Mouse (Mus musculus): ENCODE measurements around the gene Nphs1. TPM values are rescaled to one million over a fixed set of nuclear protein-coding genes. Genes with fewer than 3 reads are reported as not detected.
"Not testable (repeated sequence)": the region's sequence is repeated elsewhere in the genome, so short reads cannot be mapped to it uniquely, and the experiment has no call there.

The Nphs1 gene
- total RNA-seq, 2 experiments from 2014 or later = 0.08 to 7.1 TPM

DNA sequence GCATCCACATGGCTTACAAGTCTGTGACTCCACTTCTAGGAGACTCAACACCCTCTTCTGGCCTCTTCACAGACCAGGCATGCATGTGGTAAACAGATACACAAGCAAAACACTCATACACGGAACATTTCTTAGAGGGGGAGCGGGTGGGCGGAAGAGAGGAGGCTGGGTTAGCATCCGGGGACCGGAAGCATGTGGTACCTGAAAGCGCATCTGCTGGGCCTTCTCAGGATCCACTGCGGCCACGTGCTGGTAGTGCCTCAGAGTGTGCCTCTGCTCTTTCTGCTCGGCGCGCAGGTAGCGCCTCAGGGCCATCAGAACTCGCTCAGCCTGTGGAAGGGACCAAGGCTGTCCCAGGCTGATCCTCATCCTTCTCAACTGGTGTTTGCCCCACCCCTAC is 18.4 kb upstream of the Nphs1 start:
- no peak for DNase-seq (ENCODE audit: low spot score in 2 of 2)

DNA sequence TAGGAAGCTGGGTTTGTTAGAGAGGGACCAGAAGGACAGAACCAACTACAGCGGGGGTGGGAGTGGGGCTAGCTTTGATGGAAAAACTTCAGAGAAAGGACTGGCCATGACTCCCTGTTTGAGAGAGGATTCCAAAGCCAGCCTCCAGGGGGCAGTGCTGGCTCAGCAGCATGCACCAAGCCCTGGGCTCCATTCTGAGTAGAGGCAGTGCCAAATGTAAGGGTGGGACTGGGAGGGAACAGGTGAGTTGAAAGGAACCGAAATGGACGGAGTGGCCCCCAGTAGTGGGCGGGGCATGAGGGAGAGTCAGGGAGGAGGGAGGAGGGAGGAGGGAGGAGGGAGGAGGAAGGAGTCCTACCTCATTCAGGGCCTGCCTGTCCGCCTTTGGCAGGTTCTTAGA is 17.4 kb upstream of the Nphs1 start:
- no peak for DNase-seq (ENCODE audit: low spot score in 2 of 2)

DNA sequence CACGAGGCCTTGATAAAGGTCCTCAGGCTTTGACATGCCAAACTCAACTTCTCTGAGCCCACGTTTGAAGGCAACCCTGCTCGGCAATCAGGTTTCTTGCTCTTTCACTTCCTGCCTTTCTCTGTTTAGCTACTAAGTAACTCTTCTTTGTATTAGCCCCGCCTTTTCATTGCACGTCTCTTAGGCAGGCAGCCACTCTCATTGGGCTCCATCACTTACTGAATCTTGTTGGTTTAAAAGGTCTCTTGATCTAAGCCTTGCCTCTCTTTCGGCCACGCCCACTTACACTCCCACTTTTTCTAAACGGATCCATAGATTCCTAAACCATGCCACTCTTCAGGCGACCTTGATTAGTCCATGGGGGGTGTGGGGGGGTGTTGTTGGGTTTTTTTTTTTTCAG is 14.4 kb upstream of the Nphs1 start:
- DNase-seq (ENCODE audit: low spot score in 2 of 2) = no peak

DNA sequence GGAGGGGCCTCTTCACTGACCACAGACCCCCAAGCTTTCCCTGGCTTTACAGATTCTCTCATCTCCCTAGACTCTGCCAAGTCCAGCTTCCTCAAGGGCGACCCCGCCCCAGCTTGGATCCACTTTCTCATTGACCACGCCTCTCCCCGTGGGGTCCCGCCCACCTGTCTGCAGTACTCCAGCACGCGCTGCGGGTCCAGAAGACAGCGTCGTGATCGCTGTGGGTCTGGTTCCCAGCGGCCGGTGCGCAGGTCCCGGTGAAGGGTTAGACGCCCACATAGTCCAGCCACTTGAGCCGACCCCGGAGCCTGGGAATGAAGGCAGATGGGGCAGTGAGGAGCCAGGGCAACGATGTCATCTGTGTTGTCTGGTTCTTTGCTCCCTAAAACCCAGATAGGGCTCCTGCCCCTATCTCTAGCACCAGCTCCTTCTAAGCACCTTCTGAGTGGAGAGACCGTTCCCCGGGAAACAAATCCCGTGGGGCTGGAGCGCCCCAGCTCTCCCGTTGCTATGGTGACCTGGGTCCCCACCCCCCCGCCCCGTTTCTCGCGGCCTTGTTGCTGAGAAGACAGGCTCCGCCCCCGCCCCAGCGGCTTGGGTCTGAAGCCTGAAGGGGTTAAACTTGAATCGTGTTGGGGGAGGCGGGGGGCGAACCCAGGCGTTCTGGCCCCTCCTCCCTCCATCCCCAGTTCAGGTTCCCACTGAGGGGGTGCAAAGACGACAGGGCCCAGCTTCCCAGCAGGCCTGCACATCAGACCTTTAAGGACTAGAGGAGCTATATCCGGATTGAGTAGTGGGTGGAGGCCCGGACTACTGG is 13.8 kb upstream of the Nphs1 start:
- DNase-seq (ENCODE audit: low spot score in 2 of 2) = no peak

DNA sequence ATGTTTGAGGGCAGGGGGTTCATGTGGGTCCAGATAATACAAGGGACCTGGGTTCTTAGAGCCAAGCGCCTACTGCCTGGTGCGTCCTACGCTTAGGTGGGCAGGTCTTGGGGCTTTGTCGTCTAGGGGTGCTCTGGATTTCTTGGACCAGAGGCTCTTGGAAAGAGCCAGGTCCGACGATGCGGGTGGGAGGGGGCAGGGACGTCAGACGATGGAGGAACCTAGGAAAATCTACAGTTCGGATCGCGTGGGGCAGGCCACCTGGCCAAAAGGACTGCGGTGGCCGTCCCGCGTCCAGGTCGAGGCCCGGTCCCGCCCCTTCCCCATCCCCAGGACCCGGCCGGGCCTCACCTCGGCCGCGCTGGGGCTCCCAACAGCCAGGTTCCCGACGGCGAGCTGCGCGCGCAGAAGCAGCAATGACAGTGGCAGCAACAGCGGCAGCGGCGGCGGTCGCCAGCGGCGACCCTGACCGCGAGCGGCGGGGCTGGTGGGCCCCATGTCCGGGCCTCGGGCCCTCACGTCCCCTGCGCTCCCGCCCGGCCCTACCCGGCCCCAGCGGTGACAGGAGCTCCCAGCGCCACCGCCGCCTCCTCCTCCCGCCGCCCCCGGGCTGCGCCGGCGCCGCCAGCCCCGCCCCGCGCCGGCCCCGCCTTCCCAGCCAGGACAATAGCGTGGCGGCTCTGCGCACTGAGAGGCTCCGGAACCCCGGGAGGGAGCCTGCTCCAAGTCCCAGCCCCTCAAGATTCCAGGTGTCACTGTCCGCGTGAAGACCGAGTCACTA is 13.0 kb upstream of the Nphs1 start, which contains the start of gene Aplp1:
Gene Aplp1 (minus strand): TSS at position 565 of the 781 bp plus-strand sequence.
- DNase-seq (ENCODE audit: low spot score in 2 of 2) = peak in 1 of 2 experiments; percentile 28

DNA sequence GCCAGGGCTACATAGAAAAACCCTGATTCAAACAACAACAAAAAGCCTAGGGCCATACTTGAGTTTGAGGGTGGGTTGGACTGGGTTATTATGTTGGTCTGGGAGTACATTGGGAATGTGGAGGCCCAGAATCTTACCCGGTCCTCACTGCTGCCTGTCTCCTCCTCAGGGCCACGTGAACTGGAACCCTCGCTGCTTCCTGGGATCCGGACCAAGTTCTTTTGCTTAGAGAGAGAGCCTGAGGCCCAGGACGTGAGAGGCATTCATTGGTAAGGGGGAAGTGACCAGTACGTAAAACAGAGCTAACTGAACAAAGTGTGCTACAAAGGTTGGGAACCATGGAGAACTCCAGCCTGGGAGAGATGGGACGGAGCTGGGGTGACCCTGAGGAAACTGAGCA is 7.9 kb upstream of the Nphs1 start:
- DNase-seq (ENCODE audit: low spot score in 2 of 2) = no peak

DNA sequence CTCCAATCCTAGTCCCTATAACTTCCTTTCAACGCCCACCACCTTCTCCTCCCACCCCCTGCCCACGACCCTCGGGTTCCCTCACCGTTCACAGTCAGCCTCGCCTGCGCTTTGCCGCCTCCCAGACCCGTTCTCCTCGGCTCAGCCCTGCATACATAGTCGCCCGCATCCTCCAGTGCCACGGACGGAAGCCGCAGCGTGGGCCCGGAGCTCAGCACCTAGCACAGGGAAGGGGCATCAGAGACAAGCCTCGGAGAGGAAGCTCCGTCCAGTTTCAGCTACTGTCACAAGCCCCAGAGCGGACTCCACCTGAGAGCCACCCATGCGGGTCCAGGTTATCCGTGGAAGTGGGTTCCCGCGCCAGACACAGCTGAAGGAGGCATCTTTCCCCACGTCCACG is 4.8 kb upstream of the Nphs1 start:
- DNase-seq (ENCODE audit: low spot score in 2 of 2) = no peak

DNA sequence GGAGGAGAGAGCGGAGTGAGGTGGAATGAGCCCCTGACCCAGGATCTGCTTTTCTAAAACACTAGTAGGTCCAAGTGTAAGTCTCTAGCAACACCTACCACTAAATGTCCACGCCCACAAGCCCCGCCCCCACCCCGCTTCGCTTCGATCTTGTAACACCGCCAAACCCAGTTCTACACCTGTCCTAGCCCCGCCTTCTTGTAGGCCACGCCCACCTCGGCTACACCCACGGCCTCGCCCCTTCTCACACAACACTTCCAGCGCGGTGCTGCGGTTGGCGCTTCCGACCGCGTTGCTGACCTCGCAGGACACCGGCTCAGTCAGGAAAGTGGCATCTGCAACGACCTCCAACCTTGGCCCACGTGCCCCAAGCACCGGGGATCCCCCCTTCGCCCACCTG is 4.3 kb upstream of the Nphs1 start:
- no peak for DNase-seq (ENCODE audit: low spot score in 2 of 2)

DNA sequence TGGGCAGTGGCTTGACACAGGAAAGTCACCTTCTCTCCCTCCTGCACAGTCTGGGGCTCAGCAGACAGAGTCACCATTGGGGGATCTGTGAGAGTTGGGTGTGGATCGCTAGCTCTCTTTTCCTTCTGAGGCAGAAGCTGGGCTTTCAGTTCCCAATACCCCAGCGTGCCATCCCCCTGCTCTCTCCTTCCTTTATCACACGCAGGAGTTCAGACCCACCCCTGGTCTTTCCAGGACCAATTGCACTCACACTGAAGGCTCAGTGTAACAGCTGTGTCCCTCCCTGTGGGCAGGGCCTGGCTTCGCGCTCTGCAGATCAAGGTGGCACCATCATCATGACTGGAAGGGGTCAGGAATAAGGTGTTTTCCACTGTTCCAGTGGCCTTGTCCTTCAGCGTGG is 3.9 kb upstream of the Nphs1 start:
- DNase-seq (ENCODE audit: low spot score in 2 of 2) = no peak

DNA sequence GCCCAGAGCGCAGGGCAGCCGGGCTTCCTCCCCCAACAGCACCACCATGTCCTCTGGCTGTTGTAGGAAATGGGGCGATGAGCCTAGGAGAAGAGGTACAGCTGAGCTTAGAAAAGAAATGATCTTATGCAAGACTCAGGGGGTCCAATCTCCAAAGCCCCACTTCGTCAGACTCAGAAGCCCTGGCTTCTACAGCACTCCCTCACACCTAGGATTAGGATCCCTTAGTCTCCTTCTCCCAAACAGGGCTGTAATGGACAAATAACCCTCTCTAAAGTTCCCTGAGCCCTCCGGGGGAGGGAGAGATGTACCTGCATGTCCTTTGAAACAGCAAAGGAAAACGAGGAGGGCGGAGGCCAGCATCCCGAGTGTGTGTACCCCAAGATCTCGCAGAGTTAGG is 1.6 kb upstream of the Nphs1 start:
- no peak for DNase-seq (ENCODE audit: low spot score in 2 of 2)

DNA sequence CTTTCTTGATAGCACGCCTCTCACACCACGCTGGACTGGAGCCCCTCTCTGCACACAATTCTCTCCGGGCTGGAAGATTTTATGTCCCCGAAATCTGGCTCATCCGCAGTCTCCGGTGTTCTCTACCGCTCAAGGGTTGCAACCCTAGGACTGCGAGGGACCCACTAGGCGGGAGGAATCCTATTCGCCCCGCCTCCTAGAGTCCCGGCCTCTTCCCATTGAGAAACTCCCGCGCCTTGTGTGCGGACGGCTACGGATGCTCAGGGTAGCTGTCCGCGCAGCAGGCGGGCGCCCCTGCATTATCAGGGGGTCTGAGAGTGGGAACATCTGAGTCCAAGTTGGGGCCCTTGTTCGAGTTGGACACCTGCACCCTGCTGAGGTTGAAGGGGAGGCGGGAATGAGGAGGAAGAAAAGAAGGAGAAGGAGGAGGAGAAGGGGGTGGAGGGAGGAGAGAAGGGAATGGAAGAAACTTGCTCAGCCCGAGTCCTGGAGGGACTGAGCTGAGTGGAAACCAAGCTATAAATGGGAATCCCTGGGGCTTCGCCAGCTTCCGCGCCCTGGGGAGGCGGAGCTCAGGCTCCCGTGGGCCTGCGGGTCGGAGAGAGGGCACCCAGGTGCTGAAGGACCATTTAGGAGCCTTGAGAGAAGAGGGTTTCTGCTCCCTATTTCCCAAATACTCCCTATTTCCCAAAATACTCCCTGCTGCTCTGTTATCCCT is 1.0 kb upstream of the Nphs1 start:
- no peak for DNase-seq (ENCODE audit: low spot score in 2 of 2)

DNA sequence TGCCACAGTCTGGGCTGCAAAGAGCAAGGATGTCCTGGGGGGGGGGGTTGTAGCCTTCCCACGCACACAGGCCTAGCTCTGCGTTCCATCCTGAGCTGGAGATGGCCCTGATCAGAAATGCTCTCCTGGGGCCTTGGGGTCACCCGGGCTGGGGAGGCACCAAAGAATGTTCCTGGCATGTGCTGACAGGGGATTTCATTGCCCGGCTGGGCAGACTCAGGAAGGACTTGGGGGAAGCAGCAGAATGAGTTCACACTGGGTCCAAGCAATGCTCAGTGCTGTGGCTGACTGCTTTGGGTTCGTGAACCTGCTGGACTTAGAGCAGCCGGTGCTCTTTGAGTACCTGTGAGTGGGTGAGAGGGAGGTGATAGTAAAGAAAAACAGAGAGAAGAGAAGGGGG is 1.4 kb downstream of the Nphs1 start:
- DNase-seq (ENCODE audit: low spot score in 2 of 2) = no peak

DNA sequence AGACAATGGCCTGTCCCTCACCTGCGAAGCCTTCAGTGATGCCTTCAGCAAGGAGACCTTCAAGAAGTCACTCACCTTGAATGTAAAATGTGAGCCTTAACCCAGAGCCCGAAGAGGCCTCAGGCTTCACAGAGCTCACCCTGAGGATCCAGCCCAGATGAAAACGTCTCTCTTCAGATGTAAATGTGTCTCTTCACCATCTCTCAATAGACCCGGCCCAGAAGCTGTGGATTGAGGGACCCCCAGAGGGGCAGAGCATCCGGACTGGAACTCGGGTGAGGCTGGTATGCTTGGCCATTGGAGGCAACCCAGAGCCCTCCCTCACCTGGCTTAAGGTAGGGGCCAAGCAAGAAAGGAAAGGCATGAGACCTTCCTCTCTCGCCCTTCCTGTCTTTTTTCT is 5.5 kb downstream of the Nphs1 start:
- DNase-seq (ENCODE audit: low spot score in 2 of 2) = no peak

DNA sequence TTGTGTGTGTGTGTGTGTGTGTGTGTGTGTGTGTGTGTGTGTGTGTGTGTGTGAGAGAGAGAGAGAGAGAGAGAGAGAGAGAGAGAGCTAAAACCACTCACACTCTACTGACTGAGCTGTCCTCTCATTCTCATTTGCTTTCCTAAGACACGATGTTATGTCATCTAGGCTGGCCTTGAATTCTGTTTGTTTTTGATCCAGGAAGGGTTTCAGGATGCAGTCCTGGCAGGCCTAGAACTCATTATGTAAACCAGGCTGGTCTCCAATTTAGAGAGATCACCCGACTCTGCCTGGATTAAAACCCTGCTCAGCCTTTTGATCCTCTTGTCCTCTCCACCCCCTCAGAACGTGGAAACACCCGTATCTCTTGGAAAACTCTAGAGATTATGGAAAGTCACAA is 5.9 kb downstream of the Nphs1 start:
- no peak for DNase-seq (ENCODE audit: low spot score in 2 of 2)

DNA sequence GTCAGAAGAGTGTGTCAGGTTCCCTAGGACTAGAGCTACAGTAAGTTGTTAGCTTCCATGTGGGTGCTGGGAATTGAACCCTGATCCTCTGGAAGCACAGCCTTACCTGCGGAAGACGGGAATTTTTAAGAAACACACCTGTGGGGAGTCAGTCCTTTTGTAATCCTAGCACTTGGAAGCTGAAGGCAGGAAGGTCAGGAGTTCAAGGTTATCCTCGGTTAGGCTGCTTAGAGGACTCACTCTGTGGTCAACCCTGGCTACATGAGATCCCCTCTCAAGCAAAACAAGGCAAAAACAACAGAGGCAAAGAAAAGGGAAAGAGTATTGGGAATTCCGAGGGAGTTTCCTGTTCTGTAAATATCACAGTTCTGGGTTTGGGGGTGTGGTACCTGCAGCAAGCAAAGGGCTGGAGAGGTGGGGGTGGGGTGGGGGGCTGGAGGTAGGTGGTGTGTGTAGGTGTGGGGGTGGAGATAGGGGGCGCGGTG is 6.7 kb downstream of the Nphs1 start:
- no peak for DNase-seq (ENCODE audit: low spot score in 2 of 2)

DNA sequence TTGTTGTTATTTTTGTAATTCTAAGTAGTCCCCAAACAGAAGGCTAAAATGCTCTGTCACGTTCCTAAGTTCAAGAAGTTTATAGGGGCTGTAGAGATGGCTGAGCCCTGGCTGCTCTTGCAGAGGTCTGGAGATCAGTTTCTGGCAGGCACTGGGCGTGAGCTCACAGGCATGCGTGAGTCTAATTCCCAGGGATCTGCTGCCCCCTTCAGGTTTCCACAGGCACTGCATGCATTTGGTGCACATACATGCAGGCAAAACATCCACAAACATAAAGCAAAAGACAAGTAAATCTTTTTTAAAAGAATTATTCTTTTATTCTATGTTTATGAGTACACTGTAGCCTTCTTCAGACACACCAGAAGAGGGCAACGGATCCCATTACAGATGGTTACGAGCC is 14.3 kb downstream of the Nphs1 start:
- DNase-seq (ENCODE audit: low spot score in 2 of 2) = no peak

DNA sequence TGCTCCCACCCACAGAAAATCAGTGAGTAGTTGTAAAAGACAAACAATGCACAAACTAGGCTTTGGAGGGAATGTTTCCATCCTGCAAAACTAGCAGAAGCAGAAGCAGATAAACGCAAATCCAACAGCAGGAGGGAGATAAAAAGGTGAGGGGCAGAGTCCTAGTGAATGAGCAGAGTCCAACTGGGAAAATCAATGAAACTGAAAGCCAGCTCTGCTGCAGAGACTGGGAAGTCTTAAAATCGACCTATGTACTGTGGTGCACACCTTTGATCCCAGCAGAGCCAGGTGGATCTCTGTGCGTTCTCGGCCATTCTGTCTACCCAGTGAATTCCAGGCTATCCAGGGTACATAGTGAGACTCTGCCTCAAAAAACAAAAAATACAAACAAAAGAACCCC is 16.9 kb downstream of the Nphs1 start:
- no peak for DNase-seq (ENCODE audit: low spot score in 2 of 2)

DNA sequence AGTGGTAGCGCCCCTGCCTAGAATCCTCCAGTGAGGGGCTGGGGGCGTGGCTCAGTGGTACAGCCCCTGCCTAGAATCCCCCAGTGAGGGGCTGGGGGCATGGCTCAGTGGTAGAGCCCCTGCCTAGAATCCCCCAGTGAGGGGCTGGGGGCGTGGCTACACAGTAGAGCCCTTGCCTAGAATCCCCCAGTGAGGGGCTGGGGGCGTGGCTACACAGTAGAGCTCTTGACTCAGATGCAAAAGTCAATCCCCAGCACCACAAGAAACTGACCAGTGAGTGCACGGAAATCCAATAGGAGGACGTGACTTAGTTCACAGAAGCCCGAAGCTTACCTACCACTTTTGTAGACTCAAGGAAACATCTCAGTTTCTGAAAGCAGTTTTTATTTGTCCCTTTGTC is 18.0 kb downstream of the Nphs1 start:
- not testable (repeated sequence) for DNase-seq (ENCODE audit: low spot score in 2 of 2)

DNA sequence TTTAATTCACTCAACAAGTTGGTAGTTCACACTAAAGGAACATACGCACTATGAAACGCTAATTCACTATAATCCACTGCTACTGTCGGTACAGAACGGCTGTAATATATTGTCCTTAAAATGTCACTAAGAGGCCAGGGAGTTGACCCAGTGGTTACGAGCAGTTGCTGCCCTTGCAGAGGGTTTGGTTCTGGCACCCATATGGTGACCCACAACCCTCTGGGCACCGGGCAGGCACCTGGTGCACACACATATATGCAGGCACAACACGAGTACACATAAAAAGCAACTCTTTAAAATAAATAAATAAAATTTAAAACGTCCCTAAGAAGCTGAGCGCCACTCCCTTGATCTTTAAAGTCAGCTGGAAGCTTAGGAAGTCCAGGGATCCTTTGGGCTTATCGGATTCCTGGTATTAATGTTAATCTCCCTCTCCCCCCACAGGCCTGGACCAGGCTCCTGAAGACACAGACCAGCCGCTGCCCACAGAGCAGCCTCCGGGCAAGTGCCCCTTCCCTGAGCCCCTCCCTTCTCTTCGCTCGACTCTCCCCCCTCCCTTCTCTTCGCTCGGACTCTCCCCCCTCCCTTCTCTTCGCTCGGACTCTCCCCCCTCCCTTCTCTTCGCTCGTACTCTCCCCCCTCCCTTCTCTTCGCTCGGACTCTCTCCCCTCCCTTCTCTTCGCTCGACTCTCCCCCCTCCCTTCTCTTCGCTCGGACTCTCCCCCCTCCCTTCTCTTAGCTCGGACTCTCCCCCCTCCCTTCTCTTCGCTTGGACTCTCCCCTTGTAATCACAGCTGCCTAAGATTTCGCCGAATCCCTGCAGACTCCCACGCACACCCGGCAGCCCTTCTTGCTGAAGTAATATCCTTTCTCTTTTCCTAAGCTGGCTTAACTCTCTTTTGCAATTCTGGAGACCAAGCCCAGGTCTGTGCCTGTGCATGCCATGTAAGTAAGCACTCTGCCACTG is 19.6 kb downstream of the Nphs1 start:
- DNase-seq (ENCODE audit: low spot score in 2 of 2) = no peak

DNA sequence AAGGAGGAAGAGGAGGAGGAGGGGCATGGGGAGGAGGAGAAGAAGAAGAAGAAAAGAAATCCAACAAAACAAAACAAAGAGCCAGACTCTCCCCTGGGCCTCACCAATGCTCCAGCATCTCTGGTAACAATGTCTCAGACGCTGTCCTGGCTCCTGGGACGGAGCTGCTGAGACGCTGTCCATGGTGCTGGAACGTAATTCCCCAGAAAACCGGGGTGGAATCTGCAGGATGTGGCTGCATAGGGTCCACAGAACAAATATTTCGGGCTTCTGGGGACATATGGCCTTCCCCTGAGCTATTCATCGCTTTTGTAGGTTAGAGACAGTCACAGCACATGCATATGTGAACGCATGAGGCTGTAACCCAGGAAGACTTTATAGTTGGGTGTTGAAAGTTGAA is 26.1 kb downstream of the Nphs1 start:
- DNase-seq (ENCODE audit: low spot score in 2 of 2) = no peak

All from adrenal gland, postnatal 4 days (tissue).